Mouse (Mus musculus) forebrain, embryonic 12.5 days (tissue): ENCODE data around the gene Spata4. TPM values are rescaled to one million over a fixed set of nuclear protein-coding genes. Genes with fewer than 3 reads are reported as not detected.

Experiments used
- ATAC-seq: fragments of 200-750 bp; cut with Nextera tagmentation; 2 replicates; pipeline ENCODE4 v1.8.0; 2017; ENCODE audit warnings: moderate TSS enrichment; ENCODE audit not compliant: low FRiP score
- H3K27ac ChIP-seq: fragments of 300-500 bp; sonication (generic); 2 replicates; pipeline ENCODE4 v1.5.1; 2016; ENCODE audit warnings: mild to moderate bottlenecking
- H3K27me3 ChIP-seq: fragments of 300-500 bp; sonication (generic); 2 replicates; pipeline ENCODE4 v1.6.1; 2016; ENCODE audit warnings: mild to moderate bottlenecking
- H3K36me3 ChIP-seq: fragments of 300-500 bp; sonication (generic); replicated peaks from 2 replicates; pipeline ENCODE4 v1.6.1; 2016; ENCODE audit warnings: mild to moderate bottlenecking
- H3K4me1 ChIP-seq: fragments of 300-500 bp; sonication (generic); 2 replicates; pipeline ENCODE4 v1.6.1; 2016
- H3K4me2 ChIP-seq: fragments of 300-500 bp; sonication (generic); 2 replicates; pipeline ENCODE4 v1.6.1; 2016; ENCODE audit warnings: mild to moderate bottlenecking, moderate library complexity
- H3K4me3 ChIP-seq: fragments of 300-500 bp; sonication (generic); replicated peaks from 2 replicates; pipeline ENCODE4 v1.5.1; 2016; ENCODE audit warnings: mild to moderate bottlenecking
- H3K9ac ChIP-seq: fragments of 300-500 bp; sonication (generic); 2 replicates; pipeline ENCODE4 v1.6.1; 2016; ENCODE audit warnings: mild to moderate bottlenecking
- H3K9me3 ChIP-seq: fragments of 300-500 bp; sonication (generic); 2 replicates; pipeline ENCODE4 v1.6.1; 2016
- WGBS: fragments of 180-500 bp; shearing (Covaris S2); methylation state at CpG from one replicate; pipeline ENCODE4 v1.1.7; 2016; 5-methylcytosine and 5-hydroxymethylcytosine counted together
- polyA plus RNA-seq: library from polyadenylated mRNA; unstranded; fragments of >200 nt; fragmentation: Nextera tagmentation; extraction: Ambion mirVana; gene quantifications from 2 replicates; pipeline ENCODE4 v1.2.1, GENCODE M21; 2016

The Spata4 gene
- polyA plus RNA-seq, result 0.31 TPM in 1 of 2 replicates, not detected in the other

- Histone ChIP-seq H3K4me2 (peak within 1 kb of the TSS; percentile 66), H3K9ac (peak within 1 kb of the TSS; percentile 45), H3K9me3 (no peaks in the 10 kb centered on the region), H3K36me3 (no peaks in the 10 kb centered on the region), H3K4me1 (peaks cover 8% of the 10 kb centered on the region), H3K27me3 (no peaks in the 10 kb centered on the region), H3K27ac (no peak within 1 kb of the TSS), H3K4me3 (peak within 1 kb of the TSS; percentile 37)
- 5% methylated on average over 21 of the region's 21 CpGs for WGBS
- ATAC-seq, result peak; percentile 95
Observed at GRCm38 (mm10) chr8:54600671-54601251, at the start of gene Spata4. TSS of gene Spata4 (plus strand) at chr8:54600781.

GRCm38 (mm10) chr8:54554921-54555320 is 45.7 kb upstream of the Spata4 start:
- no peaks in the 10 kb centered on the region for H3K36me3 ChIP-seq
- no peaks in the 10 kb centered on the region for H3K9me3 ChIP-seq
- H3K27me3 ChIP-seq, result no peaks in the 10 kb centered on the region
- no peak overlapping the region for H3K4me2 ChIP-seq
- ATAC-seq, result no peak
- no peak overlapping the region for H3K27ac ChIP-seq
- no peaks in the 10 kb centered on the region for H3K4me1 ChIP-seq
- 87% methylated on average over 2 of the region's 2 CpGs for WGBS
- H3K4me3 ChIP-seq, result no peak overlapping the region
- no peak overlapping the region for H3K9ac ChIP-seq

GRCm38 (mm10) chr8:54562137-54562536 is 38.4 kb upstream of the Spata4 start:
- no peak for ATAC-seq
- H3K27ac ChIP-seq, result no peak overlapping the region
- H3K36me3 ChIP-seq, result no peaks in the 10 kb centered on the region
- no peak overlapping the region for H3K9ac ChIP-seq
- no peak overlapping the region for H3K4me3 ChIP-seq
- no peaks in the 10 kb centered on the region for H3K27me3 ChIP-seq
- H3K9me3 ChIP-seq, result no peaks in the 10 kb centered on the region
- H3K4me1 ChIP-seq, result no peaks in the 10 kb centered on the region
- 86% methylated on average over 4 of the region's 4 CpGs for WGBS
- H3K4me2 ChIP-seq, result no peak overlapping the region

GRCm38 (mm10) chr8:54565181-54565580 is 35.4 kb upstream of the Spata4 start:
- no peak for ATAC-seq
- H3K27ac ChIP-seq, result no peak overlapping the region
- H3K4me2 ChIP-seq, result no peak overlapping the region
- no peaks in the 10 kb centered on the region for H3K9me3 ChIP-seq
- H3K4me1 ChIP-seq, result no peaks in the 10 kb centered on the region
- H3K9ac ChIP-seq, result no peak overlapping the region
- no peak overlapping the region for H3K4me3 ChIP-seq
- no peaks in the 10 kb centered on the region for H3K36me3 ChIP-seq
- 85% methylated on average over 1 of the region's 1 CpGs for WGBS
- H3K27me3 ChIP-seq, result no peaks in the 10 kb centered on the region

GRCm38 (mm10) chr8:54565603-54566260 is 34.8 kb upstream of the Spata4 start:
- H3K4me1 ChIP-seq, result no peaks in the 10 kb centered on the region
- H3K27ac ChIP-seq, result no peak overlapping the region
- no peaks in the 10 kb centered on the region for H3K27me3 ChIP-seq
- ATAC-seq, result no peak
- H3K4me2 ChIP-seq, result no peak overlapping the region
- no peak overlapping the region for H3K4me3 ChIP-seq
- H3K36me3 ChIP-seq, result no peaks in the 10 kb centered on the region
- H3K9ac ChIP-seq, result no peak overlapping the region
- WGBS, result 88% methylated on average over 7 of the region's 7 CpGs
- H3K9me3 ChIP-seq, result no peaks in the 10 kb centered on the region

- Histone ChIP-seq H3K27ac (no peak overlapping the region), H3K9me3 (no peaks in the 10 kb centered on the region), H3K4me2 (no peak overlapping the region), H3K27me3 (no peaks in the 10 kb centered on the region), H3K36me3 (no peaks in the 10 kb centered on the region), H3K4me1 (no peaks in the 10 kb centered on the region), H3K9ac (no peak overlapping the region), H3K4me3 (no peak overlapping the region)
- no peak for ATAC-seq
- 87% methylated on average over 2 of the region's 2 CpGs for WGBS
Observed at GRCm38 (mm10) chr8:54567168-54567567, 33.4 kb upstream of the Spata4 start.

GRCm38 (mm10) chr8:54570618-54571609 is 29.7 kb upstream of the Spata4 start:
- Histone ChIP-seq H3K36me3 (no peaks in the 10 kb centered on the region), H3K27me3 (no peaks in the 10 kb centered on the region), H3K9me3 (no peaks in the 10 kb centered on the region), H3K4me2 (no peak overlapping the region), H3K4me1 (no peaks in the 10 kb centered on the region), H3K9ac (no peak overlapping the region), H3K4me3 (no peak overlapping the region), H3K27ac (no peak overlapping the region)
- 76% methylated on average over 15 of the region's 15 CpGs for WGBS
- no peak for ATAC-seq

- no peaks in the 10 kb centered on the region for H3K9me3 ChIP-seq
- H3K4me2 ChIP-seq, result no peak overlapping the region
- H3K27ac ChIP-seq, result no peak overlapping the region
- H3K9ac ChIP-seq, result no peak overlapping the region
- no peak for ATAC-seq
- H3K36me3 ChIP-seq, result no peaks in the 10 kb centered on the region
- H3K4me1 ChIP-seq, result no peaks in the 10 kb centered on the region
- H3K27me3 ChIP-seq, result no peaks in the 10 kb centered on the region
- H3K4me3 ChIP-seq, result no peak overlapping the region
- 80% methylated on average over 3 of the region's 3 CpGs for WGBS
Observed at GRCm38 (mm10) chr8:54581436-54581835, 19.1 kb upstream of the Spata4 start.

- no peak for ATAC-seq
- no peak overlapping the region for H3K4me3 ChIP-seq
- 75% methylated on average over 1 of the region's 1 CpGs for WGBS
- no peaks in the 10 kb centered on the region for H3K9me3 ChIP-seq
- no peaks in the 10 kb centered on the region for H3K36me3 ChIP-seq
- H3K27ac ChIP-seq, result no peak overlapping the region
- H3K9ac ChIP-seq, result no peak overlapping the region
- no peaks in the 10 kb centered on the region for H3K27me3 ChIP-seq
- H3K4me2 ChIP-seq, result no peak overlapping the region
- H3K4me1 ChIP-seq, result no peaks in the 10 kb centered on the region
Observed at GRCm38 (mm10) chr8:54582886-54583285, 17.7 kb upstream of the Spata4 start.

- Histone ChIP-seq H3K9me3 (no peaks in the 10 kb centered on the region), H3K9ac (no peak overlapping the region), H3K4me1 (peaks cover 6% of the 10 kb centered on the region; the same call in 1 of the 2 replicates), H3K27ac (no peak overlapping the region), H3K4me2 (no peak overlapping the region), H3K4me3 (no peak overlapping the region), H3K27me3 (no peaks in the 10 kb centered on the region), H3K36me3 (no peaks in the 10 kb centered on the region)
- WGBS, result 83% methylated on average over 5 of the region's 5 CpGs
- no peak for ATAC-seq
Observed at GRCm38 (mm10) chr8:54594634-54595033, 5.9 kb upstream of the Spata4 start.

- no peak overlapping the region for H3K27ac ChIP-seq
- no peaks in the 10 kb centered on the region for H3K27me3 ChIP-seq
- H3K9ac ChIP-seq, result no peak overlapping the region
- WGBS, result 63% methylated on average over 2 of the region's 2 CpGs
- no peaks in the 10 kb centered on the region for H3K36me3 ChIP-seq
- no peak overlapping the region for H3K4me3 ChIP-seq
- no peaks in the 10 kb centered on the region for H3K9me3 ChIP-seq
- peaks cover 14% of the 10 kb centered on the region for H3K4me1 ChIP-seq
- ATAC-seq, result no peak
- H3K4me2 ChIP-seq, result no peak overlapping the region
Observed at GRCm38 (mm10) chr8:54596051-54596450, 4.5 kb upstream of the Spata4 start.

GRCm38 (mm10) chr8:54596940-54597339 is 3.6 kb upstream of the Spata4 start:
- H3K9ac ChIP-seq, result no peak overlapping the region
- WGBS, result 87% methylated on average over 2 of the region's 2 CpGs
- H3K27ac ChIP-seq, result no peak overlapping the region
- no peaks in the 10 kb centered on the region for H3K27me3 ChIP-seq
- peaks cover 14% of the 10 kb centered on the region for H3K4me1 ChIP-seq
- no peak overlapping the region for H3K4me3 ChIP-seq
- H3K36me3 ChIP-seq, result no peaks in the 10 kb centered on the region
- no peaks in the 10 kb centered on the region for H3K9me3 ChIP-seq
- no peak for ATAC-seq
- H3K4me2 ChIP-seq, result no peak overlapping the region
